In the genomic region with DNA sequence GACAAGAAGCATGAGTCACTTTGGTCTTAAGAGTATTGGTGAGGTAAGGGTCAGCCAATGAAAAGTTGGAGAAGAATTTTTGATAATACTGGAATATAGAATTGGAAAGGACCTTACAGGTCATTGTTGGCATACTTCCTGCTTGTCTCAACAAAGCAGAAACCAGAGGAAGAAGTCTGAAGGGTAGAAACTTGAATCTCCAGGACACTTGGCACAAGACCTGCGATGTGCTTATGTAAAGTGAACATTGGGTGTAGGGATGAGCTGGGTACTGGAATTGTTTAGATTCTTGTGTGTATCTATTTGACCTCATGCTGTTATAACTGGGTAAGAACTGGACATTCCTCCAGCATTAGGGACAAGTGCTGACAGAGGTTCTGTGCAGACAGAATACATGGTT, we compare ENCODE assay signal across 16 mouse cellular contexts. TPM values are rescaled to one million over a fixed set of nuclear protein-coding genes. Genes with fewer than 3 reads are reported as not detected.
DNase-seq lines count a peak whose midpoint lies in the region; ATAC-seq and TF ChIP-seq lines count a peak whose summit lies in the region.
"Had no signal": no experiment of that assay in that cellular context is flagged by ENCODE, and none has a peak within 500 bp of the region (broad histone marks: within the 10 kb centered on the region; RNA-seq: fewer than 3 reads in every experiment).

No protein-coding gene starts in this region.

- no peak overlapping the region for H3K9ac ChIP-seq in kidney, embryonic 14.5 days (ENCODE audit: low read depth, low read length)
- no peak overlapping the region for H3K9ac ChIP-seq in midbrain, embryonic 14.5 days (replicated peaks; ENCODE audit: low read length)
- 0 out of 2 replicates have a peak overlapping the region, but pooled peaks have one; percentile 22 for H3K9ac ChIP-seq in liver, postnatal 0 days (replicated peaks)

- no peak for TF ChIP-seq CTCF in liver, postnatal 0 days (IDR thresholded peaks at IDR 0.05; ENCODE audit: low read depth)

- no peaks in the 10 kb centered on the region for H3K36me3 ChIP-seq in kidney, embryonic 14.5 days (ENCODE audit: control insufficient read depth, insufficient read depth, low read length)
- H3K36me3 ChIP-seq in midbrain, embryonic 14.5 days (ENCODE audit: control insufficient read depth, insufficient read depth, low read length) = no peaks in the 10 kb centered on the region
- peaks cover 5% of the 10 kb centered on the region for H3K36me3 ChIP-seq in midbrain, embryonic 10.5 days
- H3K36me3 ChIP-seq in liver, postnatal 0 days (replicated peaks; ENCODE audit: insufficient read depth, low read length) = no peaks in the 10 kb centered on the region

- 82% methylated on average over 1 of the region's 1 CpGs for WGBS in kidney, embryonic 14.5 days
- 87% methylated on average over 1 of the region's 1 CpGs for WGBS in midbrain, embryonic 14.5 days
- 78% methylated on average over 1 of the region's 1 CpGs for WGBS in midbrain, embryonic 10.5 days
- WGBS in liver, postnatal 0 days (ENCODE audit: insufficient replicate concordance) = 53% methylated on average over 1 of the region's 1 CpGs

- H3K4me1 ChIP-seq in kidney, embryonic 14.5 days (ENCODE audit: control insufficient read depth, insufficient read depth, low read length) = 0 out of 2 replicates have a peak, but pooled peaks cover 6% of the 10 kb centered on the region
- H3K4me1 ChIP-seq in midbrain, embryonic 14.5 days (ENCODE audit: control insufficient read depth, insufficient read depth, low read length) = peaks cover 11% of the 10 kb centered on the region
- H3K4me1 ChIP-seq in midbrain, embryonic 10.5 days = peaks cover 20% of the 10 kb centered on the region
- peaks cover 7% of the 10 kb centered on the region; the same call in 1 of the 2 replicates for H3K4me1 ChIP-seq in liver, postnatal 0 days (ENCODE audit: insufficient read depth)

- ATAC-seq in kidney, embryonic 14.5 days (ENCODE audit: low FRiP score, low TSS enrichment) = no peak
- no peak for ATAC-seq in midbrain, embryonic 14.5 days (ENCODE audit: low FRiP score, low TSS enrichment)
- ATAC-seq in liver, postnatal 0 days = no peak
- ATAC-seq: midbrain, embryonic 16.5 days; Patski had no signal

- H3K27me3 ChIP-seq in kidney, embryonic 14.5 days (ENCODE audit: control insufficient read depth, insufficient read depth, low read length) = no peaks in the 10 kb centered on the region; the same call in 1 of the 2 replicates
- H3K27me3 ChIP-seq in midbrain, embryonic 14.5 days (ENCODE audit: control insufficient read depth, insufficient read depth, low read length) = no peaks in the 10 kb centered on the region
- H3K27me3 ChIP-seq in midbrain, embryonic 10.5 days (ENCODE audit: low read depth, poor library complexity, severe bottlenecking) = no peaks in the 10 kb centered on the region
- no peaks in the 10 kb centered on the region for H3K27me3 ChIP-seq in liver, postnatal 0 days (ENCODE audit: insufficient read depth, low read length)
- H3K27me3 ChIP-seq: Patski had no signal

- peak; percentile 11 for DNase-seq in gastrocnemius, adult 18-20 months (ENCODE audit: low spot score)
- DNase-seq in gastrocnemius, adult 8-10 months (ENCODE audit: low spot score in 2 of 2) = no peak
- DNase-seq in kidney, adult 9 months = peak; percentile 30
- no peak for DNase-seq in midbrain, embryonic 14.5 days
- no peak for DNase-seq in midbrain, embryonic 10.5 days (ENCODE audit: low spot score)
- no peak for DNase-seq in liver, postnatal 0 days
- no peak for DNase-seq in spleen, adult 12 weeks (ENCODE audit: low spot score)
- DNase-seq: adrenal gland, postnatal 25 days; cerebellum, adult 18-20 months; gastrocnemius, postnatal 10 days; layer of hippocampus, adult 9-11 months; left cerebral cortex, postnatal 4 days; thymus, adult 2 months had no signal

- no peaks in the 10 kb centered on the region for H3K9me3 ChIP-seq in kidney, embryonic 14.5 days (ENCODE audit: control insufficient read depth, low read length)
- H3K9me3 ChIP-seq in midbrain, embryonic 14.5 days (ENCODE audit: control insufficient read depth, low read length) = no peaks in the 10 kb centered on the region
- no peaks in the 10 kb centered on the region for H3K9me3 ChIP-seq in midbrain, embryonic 10.5 days (replicated peaks)
- H3K9me3 ChIP-seq in liver, postnatal 0 days (ENCODE audit: low read length) = no peaks in the 10 kb centered on the region

- H3K4me3 ChIP-seq in kidney, embryonic 14.5 days (ENCODE audit: low read length) = no peak overlapping the region
- no peak overlapping the region for H3K4me3 ChIP-seq in midbrain, embryonic 14.5 days (replicated peaks; ENCODE audit: low read depth, low read length)
- no peak overlapping the region for H3K4me3 ChIP-seq in midbrain, embryonic 10.5 days
- H3K4me3 ChIP-seq in liver, postnatal 0 days (ENCODE audit: low read depth, low read length) = no peak overlapping the region

- TF ChIP-seq EP300 in liver, postnatal 0 days (IDR thresholded peaks at IDR 0.05; ENCODE audit: low read depth) = no peak

- H3K27ac ChIP-seq in kidney, embryonic 14.5 days (ENCODE audit: low read depth, low read length) = no peak overlapping the region
- no peak overlapping the region for H3K27ac ChIP-seq in midbrain, embryonic 14.5 days (replicated peaks; ENCODE audit: low read depth, low read length)
- H3K27ac ChIP-seq in midbrain, embryonic 10.5 days (replicated peaks) = no peak overlapping the region
- no peak overlapping the region for H3K27ac ChIP-seq in liver, postnatal 0 days (ENCODE audit: low read depth)

- H3K4me2 ChIP-seq in kidney, embryonic 14.5 days (replicated peaks; ENCODE audit: low read depth, low read length) = no peak overlapping the region
- 0 out of 2 replicates have a peak overlapping the region, but pooled peaks have one; percentile 11 for H3K4me2 ChIP-seq in midbrain, embryonic 14.5 days (ENCODE audit: low read length)
- peak overlapping the region; percentile 33 for H3K4me2 ChIP-seq in liver, postnatal 0 days (ENCODE audit: low read depth, low read length)

RNA-seq across cellular contexts. Expression of a gene that starts 2.3 kb away (rescaled TPM):
- 10 to 100 TPM; 19.9 to 21.0 TPM for total RNA-seq in gastrocnemius, adult 18-20 months (2021)
- 10 to 100 TPM; 18.8 to 26.2 (median 22.8) TPM for total RNA-seq in gastrocnemius, adult 8-10 months (2022)
- 17.0 and 19.9 TPM in 2 replicates for polyA plus RNA-seq in kidney, embryonic 14.5 days (2014; fragmentation: Nextera tagmentation; extraction: Ambion mirVana)
- 13.7 and 14.0 TPM in 2 replicates for polyA plus RNA-seq in midbrain, embryonic 14.5 days (2014; fragmentation: Nextera tagmentation; extraction: Ambion mirVana)
- 9.6 and 10.2 TPM in 2 replicates for polyA plus RNA-seq in midbrain, embryonic 10.5 days (2016; fragmentation: Nextera tagmentation; extraction: Ambion mirVana)
- 4.3 and 4.9 TPM in 2 replicates for polyA plus RNA-seq in liver, postnatal 0 days (2015; fragmentation: Nextera tagmentation; extraction: Ambion mirVana)

Comparison
In these comparisons a context has a peak if more than half of its experiments do, and no peak if none do; other contexts are left out.
1. DNase-seq: peak in gastrocnemius, adult 18-20 months (single experiment) and kidney, adult 9 months (single experiment); none in gastrocnemius, adult 8-10 months (0 of 2), midbrain, embryonic 14.5 days (single experiment), midbrain, embryonic 10.5 days (single experiment), liver, postnatal 0 days (single experiment) and spleen, adult 12 weeks (single experiment).